13 mouse cellular contexts compared by ENCODE assay signal in the genomic region with DNA sequence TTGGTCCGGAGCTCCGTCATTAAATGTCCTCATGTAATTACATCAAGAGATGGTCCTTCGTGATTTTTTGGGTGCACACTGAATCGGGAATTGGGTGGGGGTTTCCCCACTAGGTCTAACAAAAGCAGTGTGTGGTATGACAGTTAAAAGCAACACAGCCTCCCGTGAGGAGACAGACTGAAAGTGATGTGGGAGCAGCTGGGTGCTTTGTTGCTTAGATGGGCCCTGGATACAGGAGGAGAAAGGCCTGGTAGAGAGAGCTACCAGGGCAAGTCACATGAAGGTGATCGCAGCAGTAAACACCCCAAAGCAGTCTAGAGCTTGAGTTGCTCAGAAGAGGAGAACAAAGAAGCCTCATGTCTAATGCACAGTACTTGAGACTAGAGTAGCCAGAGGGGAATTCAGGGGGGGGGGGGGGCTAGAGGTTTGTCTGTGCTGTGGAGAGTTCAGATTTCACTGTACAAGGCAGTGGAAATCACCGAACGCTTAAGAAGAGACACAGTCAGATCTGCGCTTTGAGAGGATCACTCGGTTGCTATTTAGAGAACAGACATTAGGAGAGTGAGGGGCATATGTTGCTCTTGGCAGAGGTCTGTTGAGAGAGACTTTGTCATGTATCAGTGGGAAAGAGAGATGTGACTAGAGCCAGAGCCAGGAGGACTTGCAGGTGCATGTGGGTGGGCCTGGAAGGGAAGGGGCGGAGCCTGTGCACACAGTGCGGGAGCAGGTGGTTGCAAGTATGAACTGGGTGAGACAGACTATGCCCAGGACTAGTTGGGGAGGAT. TPM values are rescaled to one million over a fixed set of nuclear protein-coding genes. Genes with fewer than 3 reads are reported as not detected.
DNase-seq lines count a peak whose midpoint lies in the region; ATAC-seq lines count a peak whose summit lies in the region.
"Had no signal": no experiment of that assay in that cellular context is flagged by ENCODE, and none has a peak within 500 bp of the region (broad histone marks: within the 10 kb centered on the region; RNA-seq: fewer than 3 reads in every experiment).

No protein-coding gene starts in this region.

- H3K27ac ChIP-seq in hindbrain, embryonic 13.5 days: no peak overlapping the region
- H3K27ac ChIP-seq in hindbrain, embryonic 14.5 days: no peak overlapping the region
- H3K27ac ChIP-seq in neural tube, embryonic 15.5 days (replicated peaks): no peak overlapping the region

- H3K9me3 ChIP-seq in hindbrain, embryonic 13.5 days: no peaks in the 10 kb centered on the region
- H3K9me3 ChIP-seq in hindbrain, embryonic 14.5 days (ENCODE audit: control insufficient read depth, low read length): no peaks in the 10 kb centered on the region
- H3K9me3 ChIP-seq in neural tube, embryonic 15.5 days (replicated peaks): no peaks in the 10 kb centered on the region
- H3K9me3 ChIP-seq: megakaryocyte, embryonic 14.5 days had no signal

- 0 out of 2 replicates have a peak, but pooled peaks have one; percentile 49 for ATAC-seq in hindbrain, embryonic 13.5 days (ENCODE audit: low FRiP score)
- no peak for ATAC-seq in hindbrain, embryonic 14.5 days (ENCODE audit: low FRiP score)
- 0 out of 2 replicates have a peak, but pooled peaks have one; percentile 46 for ATAC-seq in neural tube, embryonic 15.5 days (ENCODE audit: low FRiP score)

- H3K4me2 ChIP-seq in hindbrain, embryonic 13.5 days: no peak overlapping the region
- no peak overlapping the region for H3K4me2 ChIP-seq in hindbrain, embryonic 14.5 days (replicated peaks)
- no peak overlapping the region for H3K4me2 ChIP-seq in neural tube, embryonic 15.5 days

- WGBS in hindbrain, embryonic 13.5 days: 94% methylated on average over 12 of the region's 12 CpGs
- 96% methylated on average over 12 of the region's 12 CpGs for WGBS in hindbrain, embryonic 14.5 days
- WGBS in neural tube, embryonic 15.5 days: 93% methylated on average over 12 of the region's 12 CpGs

- H3K27me3 ChIP-seq in hindbrain, embryonic 13.5 days: no peaks in the 10 kb centered on the region
- H3K27me3 ChIP-seq in hindbrain, embryonic 14.5 days (ENCODE audit: control insufficient read depth, insufficient read depth, low read length): no peaks in the 10 kb centered on the region
- H3K27me3 ChIP-seq in neural tube, embryonic 15.5 days (replicated peaks): no peaks in the 10 kb centered on the region
- H3K27me3 ChIP-seq: megakaryocyte, embryonic 14.5 days had no signal

- H3K36me3 ChIP-seq in hindbrain, embryonic 13.5 days: peaks cover 55% of the 10 kb centered on the region
- peaks cover 45% of the 10 kb centered on the region for H3K36me3 ChIP-seq in hindbrain, embryonic 14.5 days (replicated peaks; ENCODE audit: control insufficient read depth, insufficient read depth)
- peaks cover 37% of the 10 kb centered on the region for H3K36me3 ChIP-seq in neural tube, embryonic 15.5 days

- H3K4me1 ChIP-seq in hindbrain, embryonic 13.5 days (replicated peaks): 0 out of 2 replicates have a peak, but pooled peaks cover 4% of the 10 kb centered on the region
- no peaks in the 10 kb centered on the region for H3K4me1 ChIP-seq in hindbrain, embryonic 14.5 days (replicated peaks; ENCODE audit: control insufficient read depth, insufficient read depth, low read length)
- no peaks in the 10 kb centered on the region; the same call in 1 of the 2 replicates for H3K4me1 ChIP-seq in neural tube, embryonic 15.5 days

- no peak overlapping the region for H3K4me3 ChIP-seq in hindbrain, embryonic 13.5 days
- no peak overlapping the region for H3K4me3 ChIP-seq in hindbrain, embryonic 14.5 days (replicated peaks; ENCODE audit: low read length)
- no peak overlapping the region for H3K4me3 ChIP-seq in neural tube, embryonic 15.5 days (replicated peaks)
- H3K4me3 ChIP-seq: erythroblast, embryonic 14.5 days; megakaryocyte, embryonic 14.5 days had no signal

- no peak for DNase-seq in hindbrain, embryonic 14.5 days (ENCODE audit: low spot score)
- peak; percentile 55 for DNase-seq in B cell, adult 2 months
- DNase-seq in R1 (ENCODE audit: low read depth, low spot score) (peak; percentile 28), adipocyte (ENCODE audit: low spot score) (no peak)
- no peak for DNase-seq in gastrocnemius, adult 18-20 months (ENCODE audit: low spot score)
- no peak for DNase-seq in frontal cortex, postnatal 25 days (ENCODE audit: low spot score in 2 of 2)
- DNase-seq: cerebellum, adult 18-20 months had no signal

- no peak overlapping the region for H3K9ac ChIP-seq in hindbrain, embryonic 13.5 days
- no peak overlapping the region for H3K9ac ChIP-seq in hindbrain, embryonic 14.5 days
- H3K9ac ChIP-seq in neural tube, embryonic 15.5 days (replicated peaks): no peak overlapping the region

RNA-seq across cellular contexts. Expression of gene Stx7, which starts 9.6 kb away (rescaled TPM):
- polyA plus RNA-seq in hindbrain, embryonic 13.5 days (2015; fragmentation: Nextera tagmentation; extraction: Ambion mirVana): 273 and 279 TPM in 2 replicates
- 355 and 384 TPM in 2 replicates for polyA plus RNA-seq in hindbrain, embryonic 14.5 days (2014; fragmentation: Nextera tagmentation; extraction: Ambion mirVana)
- 280 and 309 TPM in 2 replicates for polyA plus RNA-seq in neural tube, embryonic 15.5 days (2015; fragmentation: Nextera tagmentation; extraction: Ambion mirVana)
- 10 to 100 TPM; 21.6 to 25.9 TPM for total RNA-seq in gastrocnemius, adult 18-20 months (2021)

RNA-seq across cellular contexts. Expression of gene Taar9, which starts 49.3 kb away (rescaled TPM):
- not detected in 2 replicates for polyA plus RNA-seq in hindbrain, embryonic 13.5 days (2015; fragmentation: Nextera tagmentation; extraction: Ambion mirVana)
- polyA plus RNA-seq in hindbrain, embryonic 14.5 days (2014; fragmentation: Nextera tagmentation; extraction: Ambion mirVana): not detected in 2 replicates
- polyA plus RNA-seq in neural tube, embryonic 15.5 days (2015; fragmentation: Nextera tagmentation; extraction: Ambion mirVana): not detected in 2 replicates
- not detected for total RNA-seq in gastrocnemius, adult 18-20 months (2021)
- total RNA-seq: liver, adult 2 months had no signal
- polyA plus RNA-seq: erythroblast, embryonic 14.5 days; large intestine, adult 2 months; liver, adult 2 months had no signal

RNA-seq across cellular contexts. Expression of gene Taar8c, which starts 57.0 kb away (rescaled TPM):
- not detected in 2 replicates for polyA plus RNA-seq in hindbrain, embryonic 13.5 days (2015; fragmentation: Nextera tagmentation; extraction: Ambion mirVana)
- polyA plus RNA-seq in hindbrain, embryonic 14.5 days (2014; fragmentation: Nextera tagmentation; extraction: Ambion mirVana): not detected in 2 replicates
- polyA plus RNA-seq in neural tube, embryonic 15.5 days (2015; fragmentation: Nextera tagmentation; extraction: Ambion mirVana): not detected in 2 replicates
- not detected for total RNA-seq in gastrocnemius, adult 18-20 months (2021)
- total RNA-seq: liver, adult 2 months had no signal
- polyA plus RNA-seq: erythroblast, embryonic 14.5 days; large intestine, adult 2 months; liver, adult 2 months had no signal

Comparison
In these comparisons a context has a peak if more than half of its experiments do, and no peak if none do; other contexts are left out.
1. DNase-seq: peak in B cell, adult 2 months (2 of 2) and R1 (single experiment); none in hindbrain, embryonic 14.5 days (single experiment), adipocyte (single experiment), gastrocnemius, adult 18-20 months (single experiment) and frontal cortex, postnatal 25 days (0 of 2).